Mouse (Mus musculus) common myeloid progenitor, adult 5-6 weeks (primary cell): ENCODE measurements at regions not wholly inside any gene's neighbourhood (a gene's known extent, or its start where the extent isn't known, plus 50 kb on each side); places are given as distances from the start of the nearest gene placed in this dataset.
"Not testable (repeated sequence)": the region's sequence is repeated elsewhere in the genome, so short reads cannot be mapped to it uniquely, and the experiment has no call there.

Experiments used
- ATAC-seq: replicated peaks from 2 replicates; pipeline ENCODE4 v1.8.0; 2016; ENCODE audit warnings: low read depth, mild to moderate bottlenecking, moderate TSS enrichment, inconsistent platforms; ENCODE audit not compliant: poor library complexity, severe bottlenecking

- ATAC-seq = no peak
Measured at GRCm38 (mm10) chr15:5991351-5992065, 308.1 kb upstream of the Dab2 start.

- ATAC-seq = not testable (repeated sequence)
Measured at GRCm38 (mm10) chr15:5992146-5992545, 307.4 kb upstream of the Dab2 start.

GRCm38 (mm10) chr15:6000816-6001215 is 298.8 kb upstream of the Dab2 start:
- no peak for ATAC-seq

GRCm38 (mm10) chr15:6001394-6001793 is 298.2 kb upstream of the Dab2 start:
- ATAC-seq = no peak

GRCm38 (mm10) chr15:6014982-6015381 is 284.6 kb upstream of the Dab2 start:
- ATAC-seq = no peak

GRCm38 (mm10) chr15:6016637-6017049 is 282.9 kb upstream of the Dab2 start:
- no peak for ATAC-seq

GRCm38 (mm10) chr15:6025543-6025942 is 274.0 kb upstream of the Dab2 start:
- ATAC-seq = no peak

- ATAC-seq = peak; percentile 36; the same call in 1 of the 2 replicates
Measured at GRCm38 (mm10) chr15:6029214-6029613, 270.4 kb upstream of the Dab2 start.

- peak; percentile 63; the same call in 1 of the 2 replicates for ATAC-seq
Measured at GRCm38 (mm10) chr15:6030396-6030795, 269.2 kb upstream of the Dab2 start.

GRCm38 (mm10) chr15:6034156-6034555 is 265.4 kb upstream of the Dab2 start:
- no peak for ATAC-seq

- 0 out of 2 replicates have a peak, but pooled peaks have one; percentile 32 for ATAC-seq
Measured at GRCm38 (mm10) chr15:6044511-6045256, 254.9 kb upstream of the Dab2 start.

GRCm38 (mm10) chr15:6055703-6056102 is 243.9 kb upstream of the Dab2 start:
- no peak for ATAC-seq

GRCm38 (mm10) chr15:6056887-6057626 is 242.5 kb upstream of the Dab2 start:
- peak; percentile 90 for ATAC-seq

- ATAC-seq = no peak
Measured at GRCm38 (mm10) chr15:6059361-6059760, 240.2 kb upstream of the Dab2 start.

- peak; percentile 46; the same call in 1 of the 2 replicates for ATAC-seq
Measured at GRCm38 (mm10) chr15:6059790-6060189, 239.8 kb upstream of the Dab2 start.

GRCm38 (mm10) chr15:6060649-6061048 is 238.9 kb upstream of the Dab2 start:
- ATAC-seq = no peak

GRCm38 (mm10) chr15:6065100-6065499 is 234.5 kb upstream of the Dab2 start:
- ATAC-seq = 0 out of 2 replicates have a peak, but pooled peaks have one; percentile 45

- ATAC-seq = no peak
Measured at GRCm38 (mm10) chr15:6067380-6067779, 232.2 kb upstream of the Dab2 start.

- ATAC-seq = no peak
Measured at GRCm38 (mm10) chr15:6068371-6068770, 231.2 kb upstream of the Dab2 start.

- no peak for ATAC-seq
Measured at GRCm38 (mm10) chr15:6071873-6072272, 227.7 kb upstream of the Dab2 start.

- no peak for ATAC-seq
Measured at GRCm38 (mm10) chr15:6072920-6073319, 226.7 kb upstream of the Dab2 start.
